ENCODE assay signal across 18 mouse cellular contexts in the genomic region with DNA sequence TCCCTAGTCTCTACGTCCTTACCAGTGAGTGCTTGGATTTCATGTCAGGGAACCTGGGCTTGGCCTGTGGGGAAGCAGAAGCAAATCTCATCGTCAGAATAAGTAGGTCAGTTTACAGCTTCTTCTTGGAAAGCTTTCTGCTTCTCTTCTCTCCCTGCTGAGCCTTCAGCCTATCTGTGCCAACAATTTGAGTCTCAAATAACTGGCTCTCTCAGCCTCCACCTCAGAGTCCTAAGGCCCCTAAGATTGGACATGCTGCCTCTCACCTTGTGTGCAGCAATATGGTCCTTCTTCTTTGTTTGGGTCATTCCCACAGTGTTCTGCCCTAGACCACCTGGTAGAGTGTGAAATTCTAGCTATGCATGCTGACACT.
DNase-seq lines count a peak whose midpoint lies in the region; ATAC-seq and TF ChIP-seq lines count a peak whose summit lies in the region.
"Had no signal": no experiment of that assay in that cellular context is flagged by ENCODE, and none has a peak within 500 bp of the region (broad histone marks: within the 10 kb centered on the region; RNA-seq: fewer than 3 reads in every experiment).

No protein-coding gene starts in this region.

- H3K4me1 ChIP-seq in thymus, adult 2 months (replicated peaks; ENCODE audit: control insufficient read depth, insufficient read depth, low read length) = peaks cover 5% of the 10 kb centered on the region; the same call in 1 of the 2 replicates
- H3K4me1 ChIP-seq: embryonic facial prominence, embryonic 12.5 days; limb, embryonic 12.5 days; liver, embryonic 13.5 days; midbrain, embryonic 15.5 days; stomach, embryonic 15.5 days had no signal

- no peak for ATAC-seq in erythroblast, adult 5-6 weeks (replicated peaks; ENCODE audit: low FRiP score, poor library complexity, severe bottlenecking)
- ATAC-seq: midbrain, embryonic 15.5 days had no signal

- WGBS in thymus, adult 2 months = 79% methylated on average over 2 of the region's 2 CpGs

- no peak for TF ChIP-seq POLR2A in thymus, adult 2 months (IDR thresholded peaks at IDR 0.05; ENCODE audit: control insufficient read depth, extremely low read depth, insufficient read depth, low read length, poor library complexity)

- peak; percentile 4 to 42 for DNase-seq in frontal cortex, adult 2 months (ENCODE audit: extremely low spot score in 1 of 2, low spot score in 1 of 2)
- no peak for DNase-seq in frontal cortex, postnatal 10 days (ENCODE audit: low spot score in 2 of 2)
- DNase-seq in brain, adult 2 months (ENCODE audit: low read depth, low spot score) = peak; percentile 99
- peak; percentile 98 for DNase-seq in cerebellum, adult 9-11 months
- peak; percentile 4 to 15 for DNase-seq in left cerebral cortex, adult 9 months (ENCODE audit: low spot score in 2 of 2)
- DNase-seq in embryo, embryonic 10 days (ENCODE audit: low spot score) = no peak
- DNase-seq in thymus, adult 2 months = no peak
- DNase-seq: adrenal gland, adult 8-10 months; heart, postnatal 14 days; kidney, adult 8-10 months; kidney, postnatal 25 days; liver, embryonic 13.5 days; thymus, postnatal 25 days had no signal

- H3K27ac ChIP-seq in thymus, adult 2 months (ENCODE audit: control insufficient read depth, insufficient read depth, low read length) = no peak overlapping the region
- H3K27ac ChIP-seq: embryonic facial prominence, embryonic 12.5 days; limb, embryonic 12.5 days; liver, embryonic 13.5 days; midbrain, embryonic 15.5 days; stomach, embryonic 15.5 days had no signal

- TF ChIP-seq CTCF in thymus, adult 2 months (IDR thresholded peaks at IDR 0.05; ENCODE audit: borderline replicate concordance, control insufficient read depth, extremely low read depth, insufficient read depth, low read length, poor library complexity) = no peak

- no peaks in the 10 kb centered on the region for H3K36me3 ChIP-seq in thymus, adult 2 months (ENCODE audit: control insufficient read depth, insufficient read depth, low read length)
- H3K36me3 ChIP-seq: embryonic facial prominence, embryonic 12.5 days; limb, embryonic 12.5 days; liver, embryonic 13.5 days; midbrain, embryonic 15.5 days; stomach, embryonic 15.5 days had no signal

- H3K4me3 ChIP-seq in thymus, adult 2 months (ENCODE audit: control insufficient read depth, insufficient read depth, low read length) = no peak overlapping the region
- H3K4me3 ChIP-seq: embryonic facial prominence, embryonic 12.5 days; limb, embryonic 12.5 days; liver, embryonic 13.5 days; midbrain, embryonic 15.5 days; stomach, embryonic 15.5 days had no signal

- no peaks in the 10 kb centered on the region for H3K27me3 ChIP-seq in thymus, adult 2 months (ENCODE audit: control insufficient read depth, insufficient read depth, low read length)
- H3K27me3 ChIP-seq: embryonic facial prominence, embryonic 12.5 days; limb, embryonic 12.5 days; liver, embryonic 13.5 days; midbrain, embryonic 15.5 days; stomach, embryonic 15.5 days had no signal

Comparison
In these comparisons a context has a peak if more than half of its experiments do, and no peak if none do; other contexts are left out.
1. DNase-seq: peak in frontal cortex, adult 2 months (2 of 2), brain, adult 2 months (single experiment), cerebellum, adult 9-11 months (single experiment) and left cerebral cortex, adult 9 months (2 of 2); none in frontal cortex, postnatal 10 days (0 of 2), embryo, embryonic 10 days (single experiment) and thymus, adult 2 months (single experiment).